Mouse (Mus musculus): Measurements from ENCODE around the gene Ceacam5. TPM values are rescaled to one million over a fixed set of nuclear protein-coding genes. Genes with fewer than 3 reads are reported as not detected.

Ceacam5 gene
- not detected in 2 replicates for polyA plus RNA-seq (2015; fragmentation: Nextera tagmentation; extraction: Ambion mirVana)

- no peak for TF ChIP-seq CTCF (IDR thresholded peaks at IDR 0.05; ENCODE audit: low read depth)
- no peaks in the 10 kb centered on the region for H3K9me3 ChIP-seq (ENCODE audit: control insufficient read depth)
- no peak within 1 kb of the TSS for H3K4me2 ChIP-seq (replicated peaks; ENCODE audit: low read depth)
- no peaks in the 10 kb centered on the region for H3K4me1 ChIP-seq (replicated peaks; ENCODE audit: control insufficient read depth, insufficient read depth, low read length)
- H3K27me3 ChIP-seq (replicated peaks; ENCODE audit: control insufficient read depth, insufficient read depth, low read length): no peaks in the 10 kb centered on the region
- no peak within 1 kb of the TSS for H3K4me3 ChIP-seq (ENCODE audit: low read depth, low read length)
- H3K36me3 ChIP-seq (ENCODE audit: control insufficient read depth, insufficient read depth): no peaks in the 10 kb centered on the region
- H3K27ac ChIP-seq (ENCODE audit: low read depth, low read length): no peak within 1 kb of the TSS
- ATAC-seq: no peak
- WGBS: 42% methylated on average over 1 of the region's 1 CpGs
- no peak within 1 kb of the TSS for H3K9ac ChIP-seq (ENCODE audit: low read depth, low read length)
Measured at GRCm38 (mm10) chr7:17712938-17713337, at the start of gene Ceacam5. Ceacam5 (plus strand) TSS chr7:17713238.

Other genes starting within 250 kb of the Ceacam5 start
- not detected in 2 replicates for gene Ceacam14, start 99.4 kb downstream of the Ceacam5 start, polyA plus RNA-seq (2015; fragmentation: Nextera tagmentation; extraction: Ambion mirVana)
- gene Gm5155, start 158.5 kb downstream of the Ceacam5 start, polyA plus RNA-seq (2015; fragmentation: Nextera tagmentation; extraction: Ambion mirVana): not detected in 2 replicates